Mouse (Mus musculus) small intestine, adult 2 months (tissue): ENCODE measurements at regions not wholly inside any gene's neighbourhood (a gene's known extent, or its start where the extent isn't known, plus 50 kb on each side); places are given as distances from the start of the nearest gene placed in this dataset.

Experiments used
- CTCF ChIP-seq: fragments of 200-500 bp; IDR thresholded peaks from 2 replicates; pipeline ENCODE4 v1.5.1; 2012; ENCODE audit warnings: low read depth, mild to moderate bottlenecking, control low read depth, inconsistent platforms, low read length, moderate library complexity, mixed read lengths; ENCODE audit not compliant: insufficient replicate concordance, insufficient read length; ENCODE audit errors: extremely low read depth
- POLR2A ChIP-seq: fragments of 200-500 bp; IDR thresholded peaks from 2 replicates; pipeline ENCODE4 v1.6.1; 2012; ENCODE audit warnings: low read depth, mild to moderate bottlenecking, control low read depth, inconsistent platforms, low read length, moderate library complexity

DNA sequence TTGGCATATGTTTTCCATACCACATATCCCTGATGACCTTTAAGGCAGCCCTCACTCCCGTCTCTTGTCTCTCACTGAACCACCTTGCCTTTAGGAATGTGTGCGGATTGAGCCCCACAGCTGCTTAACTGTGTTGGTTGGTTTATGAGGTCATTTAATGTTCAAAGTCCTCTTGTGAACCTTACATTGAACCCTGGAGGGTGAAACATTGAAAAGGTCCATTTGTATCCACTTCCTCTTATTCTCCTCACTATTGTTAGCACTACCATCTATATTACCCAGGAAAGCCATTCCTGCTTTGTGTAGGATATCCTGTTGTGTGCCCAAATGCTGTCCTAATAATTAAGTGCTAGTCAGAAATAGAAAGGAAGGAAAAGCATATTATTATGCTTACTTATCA is 336.2 kb upstream of the A1bg start:
- TF ChIP-seq CTCF: no peak
- TF ChIP-seq POLR2A: no peak
